Mouse (Mus musculus) MN1 (cell line): Measurements from ENCODE around the gene Asb16.

Experiments used
- DNase-seq: peaks from one replicate; pipeline ENCODE4 v3.0.0-alpha.2; 2016; ENCODE audit warnings: low spot score

Gene Asb16

GRCm38 (mm10) chr11:102310768-102311695 is 42.5 kb downstream of the Asb16 start:
- DNase-seq = peak; percentile 48

DNA sequence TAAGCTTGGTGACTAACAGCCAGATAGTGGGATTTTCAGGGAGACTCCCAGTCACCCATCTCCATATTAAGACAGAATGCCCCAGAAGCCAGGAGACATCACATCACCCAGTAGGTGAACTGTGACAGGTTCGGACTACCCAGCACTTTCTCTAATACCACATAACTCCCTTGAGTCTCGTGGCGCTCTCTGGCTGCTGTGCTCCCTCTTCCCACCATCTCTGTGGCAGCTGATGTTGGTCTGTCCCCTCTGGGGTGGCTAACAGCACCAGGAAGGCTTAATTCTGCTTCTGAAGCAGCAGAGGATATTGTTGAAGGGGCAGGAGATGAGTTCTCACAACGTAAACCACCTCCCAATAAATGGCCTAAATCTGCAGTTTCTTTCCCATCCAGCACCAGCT is 43.4 kb downstream of the Asb16 start:
- DNase-seq = no peak

- no peak for DNase-seq
These were observed 44.0 kb downstream of the Asb16 start for GRCm38 (mm10) chr11:102312586-102312985.

GRCm38 (mm10) chr11:102314321-102314720 is 45.8 kb downstream of the Asb16 start:
- DNase-seq = no peak

GRCm38 (mm10) chr11:102315690-102316571 is 47.4 kb downstream of the Asb16 start:
- DNase-seq = peak; percentile 34

- peak; percentile 83 for DNase-seq
These were observed 48.2 kb downstream of the Asb16 start for GRCm38 (mm10) chr11:102316572-102317297.

- peak; percentile 73 for DNase-seq
These were observed 48.9 kb downstream of the Asb16 start for GRCm38 (mm10) chr11:102317298-102317900.

DNA sequence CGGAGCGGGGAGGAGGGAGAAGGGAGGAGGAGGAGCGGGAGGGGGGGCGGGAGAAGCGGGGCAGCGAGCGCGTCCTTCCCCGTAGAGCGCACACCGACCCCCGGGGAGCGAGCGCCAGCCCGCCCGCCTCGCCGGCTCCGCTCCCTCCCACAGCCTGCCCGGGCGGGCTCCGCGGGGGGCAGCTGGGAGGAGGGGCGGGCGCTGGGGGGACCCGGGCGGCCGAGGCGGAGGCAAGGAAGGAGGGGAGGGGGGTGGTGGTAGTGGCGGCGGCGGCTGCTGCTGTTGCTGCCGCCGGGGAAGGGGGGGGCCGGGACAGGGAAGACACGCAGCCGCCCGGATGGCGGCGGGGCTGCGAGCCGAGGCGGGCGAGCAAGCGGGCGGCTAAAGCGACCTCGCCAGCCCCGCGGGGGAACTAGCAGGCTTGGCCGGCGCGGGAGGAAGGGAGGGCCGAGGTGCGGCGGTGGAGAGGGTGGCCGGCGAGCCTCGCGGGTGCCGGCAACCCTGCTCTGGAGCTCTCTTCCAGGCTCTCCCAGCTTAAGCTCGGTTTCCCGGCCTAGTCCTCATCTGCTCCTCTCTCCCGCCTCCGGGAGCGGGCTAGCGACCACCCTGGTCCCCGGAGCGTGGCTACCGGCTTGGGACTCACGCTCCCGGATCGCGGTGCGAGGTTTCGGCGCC is 49.5 kb downstream of the Asb16 start:
- DNase-seq = peak; percentile 74

- peak; percentile 59 for DNase-seq
These were observed 50.2 kb downstream of the Asb16 start for GRCm38 (mm10) chr11:102318576-102319409.

DNA sequence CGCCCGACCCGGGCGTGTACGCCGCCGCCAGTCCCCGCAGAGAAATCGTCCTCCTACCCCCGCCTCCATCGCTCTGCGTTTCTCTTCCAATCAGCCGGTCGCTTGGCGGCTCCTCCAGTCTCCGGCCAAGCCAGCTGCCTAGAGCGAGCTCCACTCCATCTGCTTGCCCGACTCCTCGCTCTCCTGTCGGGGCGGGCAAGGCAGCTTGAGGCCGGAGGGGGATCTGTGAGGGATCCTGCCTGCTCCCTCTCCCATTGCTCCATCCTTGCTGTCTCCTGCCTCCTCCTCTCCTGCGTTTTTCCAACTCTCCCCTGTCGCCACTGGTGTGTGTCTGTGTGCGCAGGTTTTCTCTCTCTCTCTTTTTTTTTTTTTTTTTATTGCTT is 50.9 kb downstream of the Asb16 start, which contains the start of gene Ubtf:
TSS of gene Ubtf (minus strand) at position 333 of the 383 bp plus-strand sequence.
- peak; percentile 82 for DNase-seq

DNA sequence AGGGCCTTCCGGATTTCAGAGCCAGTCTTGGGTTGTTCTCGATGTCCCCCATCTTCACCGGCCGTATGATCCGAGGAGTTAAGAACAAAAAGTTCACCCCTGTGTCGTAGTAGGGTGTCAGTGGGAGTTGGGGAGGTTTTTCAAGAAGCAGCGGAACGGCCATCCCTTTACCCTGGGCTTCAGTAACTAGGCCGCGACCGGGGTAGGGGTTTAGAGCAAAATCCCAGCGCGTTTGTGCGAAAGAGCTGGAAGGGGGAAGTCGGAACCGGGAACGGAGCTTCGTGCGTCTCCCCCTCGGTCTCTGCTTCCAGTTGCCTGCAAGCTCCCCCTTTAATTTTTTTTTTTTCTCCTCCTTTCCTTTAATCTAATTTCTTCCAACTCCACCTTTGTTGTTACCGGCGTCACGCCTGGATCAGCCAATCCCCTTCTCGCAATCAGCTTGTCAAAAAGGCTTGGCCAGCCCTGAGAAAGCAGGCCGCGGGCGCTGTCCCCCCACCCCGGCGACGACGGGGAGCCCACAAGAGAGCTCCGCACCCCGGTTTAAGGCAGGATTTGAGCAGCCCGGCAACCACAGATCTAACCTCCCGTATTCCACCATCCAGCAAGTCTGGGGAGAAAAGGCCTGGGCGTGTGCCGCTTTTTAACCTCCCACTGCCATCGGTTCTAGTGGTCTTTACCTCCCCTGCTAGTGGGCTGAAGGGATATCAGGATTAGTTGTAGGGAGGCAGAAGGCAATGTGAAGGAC is 51.6 kb downstream of the Asb16 start:
- DNase-seq = peak; percentile 88

GRCm38 (mm10) chr11:102320686-102321005 is 52.1 kb downstream of the Asb16 start:
- peak; percentile 91 for DNase-seq

- no peak for DNase-seq
These were observed 53.4 kb downstream of the Asb16 start for GRCm38 (mm10) chr11:102321931-102322330.

DNA sequence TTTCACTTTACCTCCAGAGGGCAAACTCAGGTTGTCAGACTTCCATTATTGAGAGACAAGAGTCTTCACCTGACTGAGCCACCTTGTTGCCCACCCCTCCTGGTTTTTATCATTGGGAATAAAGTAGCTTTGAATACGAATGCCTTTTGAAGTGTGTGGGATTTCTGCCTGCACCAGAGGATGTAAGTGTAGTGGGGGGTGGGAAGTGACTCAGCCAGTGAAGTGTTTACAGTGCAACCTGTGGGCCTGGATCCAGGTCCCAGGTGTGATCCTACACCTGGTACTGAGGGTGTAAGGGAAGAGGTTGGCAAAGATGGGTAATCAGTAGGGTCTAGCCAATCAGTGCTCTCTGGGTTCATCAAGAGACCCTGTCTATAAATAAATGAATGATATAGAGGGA is 55.0 kb downstream of the Asb16 start:
- DNase-seq = no peak

- DNase-seq = peak; percentile 82
These were observed 58.7 kb downstream of the Asb16 start for GRCm38 (mm10) chr11:102327250-102327649.

GRCm38 (mm10) chr11:102327839-102328238 is 59.3 kb downstream of the Asb16 start:
- no peak for DNase-seq
